Mouse (Mus musculus) ES-E14 (cell line): ENCODE measurements around the gene Gli3.

ENCODE experiments used
- HCFC1 ChIP-seq: IDR thresholded peaks from 2 replicates; pipeline ENCODE4 v1.6.1; 2012; ENCODE audit warnings: low read length, inconsistent platforms, borderline replicate concordance; ENCODE audit not compliant: insufficient read depth
- MAFK ChIP-seq: IDR thresholded peaks from 2 replicates; pipeline ENCODE4 v1.6.1; 2014; ENCODE audit warnings: mild to moderate bottlenecking, low read depth, low read length, inconsistent platforms; ENCODE audit not compliant: insufficient read depth
- ZNF384 ChIP-seq: IDR thresholded peaks from 2 replicates; pipeline ENCODE4 v1.6.1; 2012; ENCODE audit warnings: low read depth, low read length, inconsistent platforms

- TF ChIP-seq HCFC1 (no peak), MAFK (no peak), ZNF384 (no peak)
Observed at GRCm38 (mm10) chr13:15585941-15586340, 122.9 kb downstream of the Gli3 start.
